Mouse (Mus musculus) naive thymus-derived CD4-positive, alpha-beta T cell, adult 2 months (primary cell): ENCODE results near the gene Trank1.

Experiments used
- DNase-seq: peaks from one replicate; pipeline ENCODE4 v3.0.0-alpha.2; 2011; ENCODE audit warnings: low read depth

The Trank1 gene

GRCm38 (mm10) chr9:111311031-111311842, at the start of gene Trank1:
Trank1 (plus strand) TSS chr9:111311739.
- DNase-seq, result no peak

GRCm38 (mm10) chr9:111267998-111268397, 43.5 kb upstream of the Trank1 start:
- no peak for DNase-seq

GRCm38 (mm10) chr9:111270606-111271005, 40.9 kb upstream of the Trank1 start:
- no peak for DNase-seq

GRCm38 (mm10) chr9:111271056-111271433, 40.5 kb upstream of the Trank1 start:
- DNase-seq, result no peak

GRCm38 (mm10) chr9:111271434-111272160, 39.9 kb upstream of the Trank1 start, which contains the start of the genes Mlh1 and Epm2aip1:
Mlh1 (minus strand) TSS chr9:111271791.
Epm2aip1 (plus strand) TSS chr9:111271929.
- peak; percentile 100 for DNase-seq

GRCm38 (mm10) chr9:111272356-111272755, 39.2 kb upstream of the Trank1 start:
- DNase-seq, result no peak

- peak; percentile 67 for DNase-seq
Observed at GRCm38 (mm10) chr9:111272996-111273785, 38.3 kb upstream of the Trank1 start.

GRCm38 (mm10) chr9:111273958-111274357, 37.6 kb upstream of the Trank1 start:
- DNase-seq, result no peak

GRCm38 (mm10) chr9:111275156-111275555, 36.4 kb upstream of the Trank1 start:
- peak; percentile 57 for DNase-seq

GRCm38 (mm10) chr9:111285061-111285460, 26.5 kb upstream of the Trank1 start:
- DNase-seq, result no peak

- no peak for DNase-seq
Observed at GRCm38 (mm10) chr9:111285676-111286075, 25.9 kb upstream of the Trank1 start.

GRCm38 (mm10) chr9:111286468-111286867, 25.1 kb upstream of the Trank1 start:
- DNase-seq, result no peak

- no peak for DNase-seq
Observed at GRCm38 (mm10) chr9:111287956-111288355, 23.6 kb upstream of the Trank1 start.

GRCm38 (mm10) chr9:111289294-111289831, 22.2 kb upstream of the Trank1 start:
- DNase-seq, result no peak

- DNase-seq, result peak; percentile 97
Observed at GRCm38 (mm10) chr9:111289832-111290339, 21.7 kb upstream of the Trank1 start.

- no peak for DNase-seq
Observed at GRCm38 (mm10) chr9:111290539-111291100, 20.9 kb upstream of the Trank1 start.

GRCm38 (mm10) chr9:111293234-111293633, 18.3 kb upstream of the Trank1 start:
- DNase-seq, result no peak

- DNase-seq, result no peak
Observed at GRCm38 (mm10) chr9:111294911-111295310, 16.6 kb upstream of the Trank1 start.

- DNase-seq, result no peak
Observed at GRCm38 (mm10) chr9:111295323-111295722, 16.2 kb upstream of the Trank1 start.

- DNase-seq, result no peak
Observed at GRCm38 (mm10) chr9:111296433-111296832, 15.1 kb upstream of the Trank1 start.

GRCm38 (mm10) chr9:111298606-111299005, 12.9 kb upstream of the Trank1 start:
- DNase-seq, result no peak
